Mouse (Mus musculus): ENCODE results near the gene March6.

DNA sequence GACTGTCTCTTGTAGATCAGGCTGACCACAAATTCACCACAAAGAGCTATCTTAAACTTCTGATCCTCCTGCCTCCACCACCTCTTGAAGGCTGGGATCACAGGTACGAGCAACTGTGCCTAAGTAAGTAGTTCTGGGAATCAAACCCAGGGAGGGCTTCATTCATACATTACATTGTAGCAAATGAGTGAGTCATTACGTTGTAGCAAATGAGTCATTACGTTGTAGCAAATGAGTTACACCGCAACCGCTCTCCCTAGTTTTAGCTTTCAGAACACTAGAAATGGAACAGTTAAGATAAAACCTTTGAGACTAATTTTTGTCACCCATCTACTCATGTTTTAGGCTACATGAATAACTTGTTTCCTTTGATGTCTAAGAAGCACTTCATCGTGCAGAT, 15.4 kb upstream of the March6 start:
- TF ChIP-seq CTCF (IDR thresholded peaks at IDR 0.05; ENCODE audit: insufficient read depth, low read depth, low read length): no peak
- TF ChIP-seq POLR2A (IDR thresholded peaks at IDR 0.05; ENCODE audit: insufficient read depth, low read depth, low read length): no peak

All from olfactory bulb, adult 2 months (tissue).